Mouse (Mus musculus) frontal cortex, postnatal 36 days (tissue): ENCODE data around the gene Trim80.
"Not testable (repeated sequence)": the region's sequence is repeated elsewhere in the genome, so short reads cannot be mapped to it uniquely, and the experiment has no call there.

Source experiments
- DNase-seq, 2 experiments: peaks; one replicate each; pipeline ENCODE4 v3.0.0; 2022; ENCODE audit warnings: low spot score in 2 of 2

Trim80 gene

DNA sequence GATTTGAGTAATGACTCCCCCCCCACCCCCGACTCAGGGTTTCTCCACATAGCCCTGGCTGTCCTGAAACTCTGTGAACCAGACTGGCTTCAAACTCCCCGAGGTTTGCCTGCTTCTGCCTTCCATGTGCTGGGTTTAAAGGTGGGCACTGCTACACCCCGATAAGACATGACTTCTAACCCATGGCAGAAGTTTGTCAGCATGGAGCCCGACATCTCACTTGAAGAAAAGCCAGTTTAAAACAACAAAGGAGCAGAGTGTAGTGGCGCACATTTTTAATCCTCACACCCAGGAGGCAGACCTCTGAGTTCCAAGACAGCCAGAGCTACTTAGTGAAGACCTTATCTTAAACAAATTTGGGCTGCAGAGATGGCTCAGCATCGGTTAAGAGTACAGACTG lies 52.0 kb downstream of the Trim80 start:
- no peak for DNase-seq

DNA sequence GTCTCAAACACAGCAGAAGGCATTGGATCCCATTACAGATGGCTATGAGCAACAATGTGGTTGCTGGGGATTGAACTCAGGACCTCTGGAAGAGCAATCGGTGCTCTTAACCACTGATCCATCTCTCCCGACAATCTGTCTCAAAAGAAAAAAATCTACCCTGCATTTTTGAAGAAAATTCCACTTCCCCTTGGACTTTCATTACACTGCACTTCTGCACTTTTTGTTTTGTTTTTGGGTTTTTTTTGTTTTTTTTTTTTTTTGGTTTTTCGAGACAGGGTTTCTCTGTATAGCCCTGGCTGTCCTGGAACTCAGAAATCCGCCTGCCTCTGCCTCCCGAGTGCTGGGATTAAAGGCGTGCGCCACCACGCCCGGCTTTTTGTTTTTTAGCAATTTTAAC lies 56.2 kb downstream of the Trim80 start:
- DNase-seq: not testable (repeated sequence)
